Mouse (Mus musculus) embryonic facial prominence, embryonic 14.5 days (tissue): Measurements from ENCODE around the gene Zdhhc14. TPM values are rescaled to one million over a fixed set of nuclear protein-coding genes. Genes with fewer than 3 reads are reported as not detected.

Experiments
- ATAC-seq: fragments of 200-750 bp; cut with Nextera tagmentation; 2 replicates; pipeline ENCODE4 v1.8.0; 2017; ENCODE audit warnings: low read depth, moderate number of reproducible peaks, moderate TSS enrichment
- DNase-seq: peaks from one replicate; pipeline ENCODE4 v3.0.0-alpha.2; 2015; ENCODE audit warnings: low spot score
- H3K27ac ChIP-seq: fragments of 300-500 bp; sonication (generic); replicated peaks from 2 replicates; pipeline ENCODE4 v1.5.1; 2014; ENCODE audit warnings: low read depth, mild to moderate bottlenecking, low read length, moderate library complexity
- H3K27me3 ChIP-seq: fragments of 300-500 bp; sonication (generic); replicated peaks from 2 replicates; pipeline ENCODE4 v1.6.1; 2014; ENCODE audit warnings: low read length; ENCODE audit not compliant: control insufficient read depth, insufficient read depth
- H3K36me3 ChIP-seq: fragments of 300-500 bp; sonication (generic); 2 replicates; pipeline ENCODE4 v1.6.1; 2014; ENCODE audit warnings: low read length, mixed read lengths; ENCODE audit not compliant: control insufficient read depth, insufficient read depth
- H3K4me1 ChIP-seq: fragments of 300-500 bp; sonication (generic); 2 replicates; pipeline ENCODE4 v1.6.1; 2014; ENCODE audit warnings: antibody characterized with exemption, low read length; ENCODE audit not compliant: control insufficient read depth, insufficient read depth
- H3K4me2 ChIP-seq: fragments of 300-500 bp; sonication (generic); 2 replicates; pipeline ENCODE4 v1.6.1; 2014; ENCODE audit warnings: low read depth, mild to moderate bottlenecking, low read length, moderate library complexity, mixed read lengths
- H3K4me3 ChIP-seq: fragments of 300-500 bp; sonication (generic); 2 replicates; pipeline ENCODE4 v1.5.1; 2014; ENCODE audit warnings: low read depth, mild to moderate bottlenecking, low read length
- H3K9ac ChIP-seq: fragments of 300-500 bp; sonication (generic); 2 replicates; pipeline ENCODE4 v1.6.1; 2014; ENCODE audit warnings: low read depth, mild to moderate bottlenecking, low read length, moderate library complexity, mixed read lengths
- H3K9me3 ChIP-seq: fragments of 300-500 bp; sonication (generic); 2 replicates; pipeline ENCODE4 v1.6.1; 2016; ENCODE audit warnings: low read length; ENCODE audit not compliant: control insufficient read depth
- WGBS: fragments of 180-500 bp; shearing (Covaris S2); extraction: QIAGEN DNeasy Blood & Tissue Kit; methylation state at CpG from one replicate; pipeline ENCODE4 v1.1.7; 2014; 5-methylcytosine and 5-hydroxymethylcytosine counted together
- polyA plus RNA-seq: library from polyadenylated mRNA; unstranded; fragments of >200 nt; fragmentation: Nextera tagmentation; extraction: Ambion mirVana; gene quantifications from 2 replicates; pipeline ENCODE4 v1.2.1, GENCODE M21; 2014

Gene Zdhhc14
- polyA plus RNA-seq, 1 experiment from 2014 or later = 4.6 TPM

GRCm38 (mm10) chr17:5741061-5741460 is 248.7 kb downstream of the Zdhhc14 start:
- no peaks in the 10 kb centered on the region for H3K4me1 ChIP-seq
- H3K27ac ChIP-seq = no peak overlapping the region
- WGBS = 89% methylated on average over 6 of the region's 6 CpGs
- H3K27me3 ChIP-seq = no peaks in the 10 kb centered on the region
- H3K4me3 ChIP-seq = no peak overlapping the region
- DNase-seq = no peak
- H3K4me2 ChIP-seq = no peak overlapping the region
- no peaks in the 10 kb centered on the region for H3K9me3 ChIP-seq
- H3K9ac ChIP-seq = no peak overlapping the region
- ATAC-seq = no peak
- H3K36me3 ChIP-seq = no peaks in the 10 kb centered on the region

GRCm38 (mm10) chr17:5744016-5744415 is 251.7 kb downstream of the Zdhhc14 start:
- no peak for ATAC-seq
- Histone ChIP-seq H3K4me3 (no peak overlapping the region), H3K27me3 (no peaks in the 10 kb centered on the region), H3K4me2 (no peak overlapping the region), H3K36me3 (no peaks in the 10 kb centered on the region), H3K9ac (no peak overlapping the region), H3K9me3 (no peaks in the 10 kb centered on the region), H3K27ac (no peak overlapping the region), H3K4me1 (no peaks in the 10 kb centered on the region)
- no peak for DNase-seq
- WGBS = 86% methylated on average over 5 of the region's 5 CpGs

- Histone ChIP-seq H3K27ac (no peak overlapping the region), H3K27me3 (no peaks in the 10 kb centered on the region), H3K9ac (no peak overlapping the region), H3K36me3 (no peaks in the 10 kb centered on the region), H3K4me2 (no peak overlapping the region), H3K4me3 (no peak overlapping the region), H3K9me3 (no peaks in the 10 kb centered on the region), H3K4me1 (no peaks in the 10 kb centered on the region)
- no peak for ATAC-seq
- WGBS = 88% methylated on average over 3 of the region's 3 CpGs
- no peak for DNase-seq
Observed at GRCm38 (mm10) chr17:5746378-5746777, 254.0 kb downstream of the Zdhhc14 start.

GRCm38 (mm10) chr17:5747539-5748500 is 255.5 kb downstream of the Zdhhc14 start:
- no peak overlapping the region for H3K4me2 ChIP-seq
- 74% methylated on average over 16 of the region's 16 CpGs for WGBS
- H3K27me3 ChIP-seq = no peaks in the 10 kb centered on the region
- ATAC-seq (no peak), DNase-seq (no peak)
- H3K36me3 ChIP-seq = no peaks in the 10 kb centered on the region
- H3K9ac ChIP-seq = no peak overlapping the region
- H3K9me3 ChIP-seq = no peaks in the 10 kb centered on the region
- H3K4me3 ChIP-seq = no peak overlapping the region
- no peak overlapping the region for H3K27ac ChIP-seq
- no peaks in the 10 kb centered on the region; the same call in 1 of the 2 replicates for H3K4me1 ChIP-seq

- Histone ChIP-seq H3K27me3 (no peaks in the 10 kb centered on the region), H3K9ac (no peak overlapping the region), H3K36me3 (no peaks in the 10 kb centered on the region), H3K27ac (no peak overlapping the region), H3K4me1 (no peaks in the 10 kb centered on the region; the same call in 1 of the 2 replicates), H3K4me2 (no peak overlapping the region), H3K9me3 (no peaks in the 10 kb centered on the region), H3K4me3 (no peak overlapping the region)
- DNase-seq (peak; percentile 40), ATAC-seq (no peak)
- WGBS = 7% methylated on average over 4 of the region's 4 CpGs
Observed at GRCm38 (mm10) chr17:5748501-5748894, 256.1 kb downstream of the Zdhhc14 start.

GRCm38 (mm10) chr17:5750278-5750677 is 257.9 kb downstream of the Zdhhc14 start:
- Histone ChIP-seq H3K36me3 (no peaks in the 10 kb centered on the region), H3K4me2 (no peak overlapping the region), H3K9me3 (no peaks in the 10 kb centered on the region), H3K27me3 (no peaks in the 10 kb centered on the region), H3K4me3 (no peak overlapping the region), H3K4me1 (no peaks in the 10 kb centered on the region; the same call in 1 of the 2 replicates), H3K9ac (no peak overlapping the region), H3K27ac (no peak overlapping the region)
- no peak for DNase-seq
- no peak for ATAC-seq
- 66% methylated on average over 4 of the region's 4 CpGs for WGBS

GRCm38 (mm10) chr17:5751066-5751465 is 258.7 kb downstream of the Zdhhc14 start:
- no peaks in the 10 kb centered on the region for H3K9me3 ChIP-seq
- H3K36me3 ChIP-seq = no peaks in the 10 kb centered on the region
- no peak overlapping the region for H3K4me3 ChIP-seq
- no peak overlapping the region for H3K4me2 ChIP-seq
- ATAC-seq (no peak), DNase-seq (no peak)
- H3K9ac ChIP-seq = no peak overlapping the region
- no peaks in the 10 kb centered on the region; the same call in 1 of the 2 replicates for H3K4me1 ChIP-seq
- H3K27me3 ChIP-seq = no peaks in the 10 kb centered on the region
- WGBS = 70% methylated on average over 3 of the region's 3 CpGs
- H3K27ac ChIP-seq = no peak overlapping the region

GRCm38 (mm10) chr17:5752322-5752715 is 260.0 kb downstream of the Zdhhc14 start:
- DNase-seq = no peak
- peak overlapping the region; percentile 58 for H3K9ac ChIP-seq
- H3K4me3 ChIP-seq = peak overlapping the region; percentile 47
- 37% methylated on average over 2 of the region's 2 CpGs for WGBS
- H3K4me1 ChIP-seq = no peaks in the 10 kb centered on the region; the same call in 1 of the 2 replicates
- peak overlapping the region; percentile 72 for H3K4me2 ChIP-seq
- no peaks in the 10 kb centered on the region for H3K27me3 ChIP-seq
- no peak; the same call in 1 of the 2 replicates for ATAC-seq
- H3K27ac ChIP-seq = no peak overlapping the region
- H3K9me3 ChIP-seq = no peaks in the 10 kb centered on the region
- H3K36me3 ChIP-seq = no peaks in the 10 kb centered on the region
